Mouse (Mus musculus): ENCODE measurements at regions not wholly inside any gene's neighbourhood (a gene's known extent, or its start where the extent isn't known, plus 50 kb on each side); places are given as distances from the start of the nearest gene placed in this dataset.
"Not testable (repeated sequence)": the region's sequence is repeated elsewhere in the genome, so short reads cannot be mapped to it uniquely, and the experiment has no call there.

- no peak overlapping the region for H3K27ac ChIP-seq
- ATAC-seq = peak; percentile 85
- H3K27me3 ChIP-seq = no peaks in the 10 kb centered on the region
- no peaks in the 10 kb centered on the region for H3K9me3 ChIP-seq (replicated peaks)
- 29% methylated on average over 4 of the region's 4 CpGs for WGBS
- H3K4me2 ChIP-seq = no peak overlapping the region
- H3K36me3 ChIP-seq (ENCODE audit: poor library complexity, severe bottlenecking) = no peaks in the 10 kb centered on the region
- H3K4me3 ChIP-seq = no peak overlapping the region
- no peak overlapping the region for H3K9ac ChIP-seq
- H3K4me1 ChIP-seq = no peaks in the 10 kb centered on the region
These were observed 1117.7 kb upstream of the Arrdc3 start for GRCm38 (mm10) chr13:79765437-79765838.

- Histone ChIP-seq H3K9me3 (replicated peaks) (0 out of 2 replicates have a peak, but pooled peaks cover 5% of the 10 kb centered on the region), H3K27ac (no peak overlapping the region), H3K4me3 (no peak overlapping the region), H3K9ac (no peak overlapping the region), H3K4me1 (no peaks in the 10 kb centered on the region), H3K4me2 (no peak overlapping the region), H3K36me3 (ENCODE audit: poor library complexity, severe bottlenecking) (no peaks in the 10 kb centered on the region), H3K27me3 (no peaks in the 10 kb centered on the region)
- ATAC-seq = peak; percentile 79; the same call in 1 of the 2 replicates
- 73% methylated on average over 1 of the region's 1 CpGs for WGBS
These were observed 1098.1 kb upstream of the Arrdc3 start for GRCm38 (mm10) chr13:79784991-79785666.

- Histone ChIP-seq H3K4me3 (no peak overlapping the region), H3K36me3 (ENCODE audit: poor library complexity, severe bottlenecking) (no peaks in the 10 kb centered on the region), H3K9ac (no peak overlapping the region), H3K27me3 (no peaks in the 10 kb centered on the region), H3K27ac (no peak overlapping the region), H3K4me1 (no peaks in the 10 kb centered on the region), H3K4me2 (no peak overlapping the region), H3K9me3 (replicated peaks) (no peaks in the 10 kb centered on the region)
- no peak for ATAC-seq
- 87% methylated on average over 2 of the region's 2 CpGs for WGBS
These were observed 1081.6 kb upstream of the Arrdc3 start for GRCm38 (mm10) chr13:79801591-79801990.

- no peak overlapping the region for H3K4me3 ChIP-seq
- WGBS = 46% methylated on average over 1 of the region's 1 CpGs
- no peak overlapping the region for H3K27ac ChIP-seq
- H3K4me2 ChIP-seq = no peak overlapping the region
- H3K9ac ChIP-seq = no peak overlapping the region
- H3K27me3 ChIP-seq = no peaks in the 10 kb centered on the region
- no peaks in the 10 kb centered on the region for H3K36me3 ChIP-seq (ENCODE audit: poor library complexity, severe bottlenecking)
- peak; percentile 77 for ATAC-seq
- no peaks in the 10 kb centered on the region for H3K4me1 ChIP-seq
- no peaks in the 10 kb centered on the region for H3K9me3 ChIP-seq (replicated peaks)
These were observed 1047.6 kb upstream of the Arrdc3 start for GRCm38 (mm10) chr13:79835592-79835991.

- Histone ChIP-seq H3K4me1 (no peaks in the 10 kb centered on the region), H3K27ac (no peak overlapping the region), H3K4me3 (no peak overlapping the region), H3K4me2 (no peak overlapping the region), H3K9ac (no peak overlapping the region), H3K36me3 (ENCODE audit: poor library complexity, severe bottlenecking) (no peaks in the 10 kb centered on the region), H3K27me3 (no peaks in the 10 kb centered on the region), H3K9me3 (replicated peaks) (no peaks in the 10 kb centered on the region)
- ATAC-seq = no peak
- WGBS = 65% methylated on average over 2 of the region's 2 CpGs
These were observed 1038.4 kb upstream of the Arrdc3 start for GRCm38 (mm10) chr13:79844800-79845199.

- H3K27ac ChIP-seq; H3K4me2 ChIP-seq; ATAC-seq; H3K4me3 ChIP-seq; H3K27me3 ChIP-seq; H3K36me3 ChIP-seq (ENCODE audit: poor library complexity, severe bottlenecking); H3K4me1 ChIP-seq; H3K9me3 ChIP-seq (replicated peaks); H3K9ac ChIP-seq: not testable (repeated sequence)
- 55% methylated on average over 1 of the region's 1 CpGs for WGBS
These were observed 1015.7 kb upstream of the Arrdc3 start for GRCm38 (mm10) chr13:79867501-79867900.

- Histone ChIP-seq H3K4me3 (no peak overlapping the region), H3K4me1 (no peaks in the 10 kb centered on the region), H3K27ac (no peak overlapping the region), H3K9me3 (replicated peaks) (peaks cover 8% of the 10 kb centered on the region), H3K36me3 (ENCODE audit: poor library complexity, severe bottlenecking) (peaks cover 4% of the 10 kb centered on the region; the same call in 1 of the 2 replicates), H3K4me2 (no peak overlapping the region), H3K27me3 (no peaks in the 10 kb centered on the region), H3K9ac (no peak overlapping the region)
- 70% methylated on average over 2 of the region's 2 CpGs for WGBS
- no peak for ATAC-seq
These were observed 1014.5 kb upstream of the Arrdc3 start for GRCm38 (mm10) chr13:79868481-79869225.

GRCm38 (mm10) chr13:79880136-79880535, 1003.0 kb upstream of the Arrdc3 start:
- no peaks in the 10 kb centered on the region for H3K4me1 ChIP-seq
- no peak overlapping the region for H3K9ac ChIP-seq
- 91% methylated on average over 1 of the region's 1 CpGs for WGBS
- no peaks in the 10 kb centered on the region for H3K9me3 ChIP-seq (replicated peaks)
- ATAC-seq = no peak
- no peak overlapping the region for H3K4me2 ChIP-seq
- H3K27me3 ChIP-seq = no peaks in the 10 kb centered on the region
- H3K4me3 ChIP-seq = no peak overlapping the region
- no peak overlapping the region for H3K27ac ChIP-seq
- H3K36me3 ChIP-seq (ENCODE audit: poor library complexity, severe bottlenecking) = no peaks in the 10 kb centered on the region

- ATAC-seq = no peak
- no peak overlapping the region for H3K4me2 ChIP-seq
- no peak overlapping the region for H3K27ac ChIP-seq
- no peak overlapping the region for H3K9ac ChIP-seq
- H3K4me1 ChIP-seq = no peaks in the 10 kb centered on the region
- no peaks in the 10 kb centered on the region for H3K36me3 ChIP-seq (ENCODE audit: poor library complexity, severe bottlenecking)
- no peak overlapping the region for H3K4me3 ChIP-seq
- no peaks in the 10 kb centered on the region for H3K9me3 ChIP-seq (replicated peaks)
- H3K27me3 ChIP-seq = no peaks in the 10 kb centered on the region
These were observed 997.2 kb upstream of the Arrdc3 start for GRCm38 (mm10) chr13:79885959-79886358.

- no peaks in the 10 kb centered on the region for H3K27me3 ChIP-seq
- H3K9ac ChIP-seq = no peak overlapping the region
- no peaks in the 10 kb centered on the region for H3K9me3 ChIP-seq (replicated peaks)
- ATAC-seq = no peak
- H3K4me3 ChIP-seq = no peak overlapping the region
- no peaks in the 10 kb centered on the region for H3K4me1 ChIP-seq
- no peak overlapping the region for H3K4me2 ChIP-seq
- no peak overlapping the region for H3K27ac ChIP-seq
- 89% methylated on average over 1 of the region's 1 CpGs for WGBS
- no peaks in the 10 kb centered on the region for H3K36me3 ChIP-seq (ENCODE audit: poor library complexity, severe bottlenecking)
These were observed 996.8 kb upstream of the Arrdc3 start for GRCm38 (mm10) chr13:79886361-79886760.

Data from forebrain, embryonic 13.5 days (tissue).